Mouse (Mus musculus) megakaryocyte, embryonic 14.5 days (primary cell): ENCODE results near the gene Tspyl3.

Source experiments
- FLI1 ChIP-seq: IDR thresholded peaks from 2 replicates; pipeline ENCODE4 v1.6.1; 2012; ENCODE audit warnings: low read length, inconsistent platforms, mixed read lengths
- GATA1 ChIP-seq: IDR thresholded peaks from 3 replicates; pipeline ENCODE4 v1.6.1; 2012; ENCODE audit warnings: mixed read lengths, low read length, inconsistent platforms, borderline replicate concordance

DNA sequence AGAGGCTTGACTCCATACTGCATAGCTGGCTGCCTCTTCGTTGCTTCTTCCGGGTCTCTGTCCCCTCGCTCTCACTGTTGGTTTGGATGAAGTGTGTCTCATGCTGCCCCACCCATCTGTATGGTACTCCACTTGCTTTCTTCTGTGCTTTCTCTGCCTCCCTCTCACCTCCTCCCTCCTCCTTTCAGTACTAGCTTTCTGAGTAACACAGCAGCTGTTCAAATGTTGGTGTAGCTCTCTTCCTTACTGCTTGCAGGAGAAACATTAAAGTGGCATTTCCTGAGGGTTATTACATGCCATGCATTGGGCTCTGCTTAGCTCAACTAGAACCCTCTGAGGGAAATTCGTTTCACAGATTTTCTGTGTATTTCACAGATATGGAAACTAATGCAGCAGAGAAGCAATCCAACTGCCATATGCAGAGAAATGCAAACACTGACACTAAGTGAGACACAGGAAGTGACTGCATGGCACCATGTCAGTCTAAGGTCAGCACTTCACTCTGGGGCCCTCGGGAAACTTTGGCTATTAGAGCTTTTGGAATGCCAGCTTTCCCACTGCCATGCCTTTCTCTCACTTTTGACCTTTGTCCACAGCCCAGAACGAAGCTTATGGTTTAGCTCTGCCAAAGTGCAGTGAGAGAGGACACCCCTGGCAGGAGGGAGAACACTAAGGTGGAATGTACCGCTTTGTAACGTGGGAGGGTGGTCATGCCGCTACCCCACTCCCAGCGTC is 45.9 kb downstream of the Tspyl3 start:
- TF ChIP-seq GATA1 (no peak), FLI1 (no peak)
